Mouse (Mus musculus) layer of hippocampus, postnatal 25 days (tissue): ENCODE results near the gene Ing5. TPM values are rescaled to one million over a fixed set of nuclear protein-coding genes. Genes with fewer than 3 reads are reported as not detected.
"Not testable (repeated sequence)": the region's sequence is repeated elsewhere in the genome, so short reads cannot be mapped to it uniquely, and the experiment has no call there.

Experiments
- DNase-seq, 2 experiments: peaks; one replicate each; pipeline ENCODE4 v3.0.0; 2022; ENCODE audit warnings: mixed read lengths in 2 of 2, low spot score in 1 of 2; ENCODE audit errors: extremely low spot score in 1 of 2
- total RNA-seq, 2 experiments: library from RNA; stranded (reverse); gene quantifications; 2 replicates each; pipeline ENCODE4 v1.2.3; 2021

Gene Ing5
- 10 to 100 TPM in 1 of 2 experiments, 1 to 10 TPM in 1; 9.6 to 13.2 TPM for total RNA-seq

DNA sequence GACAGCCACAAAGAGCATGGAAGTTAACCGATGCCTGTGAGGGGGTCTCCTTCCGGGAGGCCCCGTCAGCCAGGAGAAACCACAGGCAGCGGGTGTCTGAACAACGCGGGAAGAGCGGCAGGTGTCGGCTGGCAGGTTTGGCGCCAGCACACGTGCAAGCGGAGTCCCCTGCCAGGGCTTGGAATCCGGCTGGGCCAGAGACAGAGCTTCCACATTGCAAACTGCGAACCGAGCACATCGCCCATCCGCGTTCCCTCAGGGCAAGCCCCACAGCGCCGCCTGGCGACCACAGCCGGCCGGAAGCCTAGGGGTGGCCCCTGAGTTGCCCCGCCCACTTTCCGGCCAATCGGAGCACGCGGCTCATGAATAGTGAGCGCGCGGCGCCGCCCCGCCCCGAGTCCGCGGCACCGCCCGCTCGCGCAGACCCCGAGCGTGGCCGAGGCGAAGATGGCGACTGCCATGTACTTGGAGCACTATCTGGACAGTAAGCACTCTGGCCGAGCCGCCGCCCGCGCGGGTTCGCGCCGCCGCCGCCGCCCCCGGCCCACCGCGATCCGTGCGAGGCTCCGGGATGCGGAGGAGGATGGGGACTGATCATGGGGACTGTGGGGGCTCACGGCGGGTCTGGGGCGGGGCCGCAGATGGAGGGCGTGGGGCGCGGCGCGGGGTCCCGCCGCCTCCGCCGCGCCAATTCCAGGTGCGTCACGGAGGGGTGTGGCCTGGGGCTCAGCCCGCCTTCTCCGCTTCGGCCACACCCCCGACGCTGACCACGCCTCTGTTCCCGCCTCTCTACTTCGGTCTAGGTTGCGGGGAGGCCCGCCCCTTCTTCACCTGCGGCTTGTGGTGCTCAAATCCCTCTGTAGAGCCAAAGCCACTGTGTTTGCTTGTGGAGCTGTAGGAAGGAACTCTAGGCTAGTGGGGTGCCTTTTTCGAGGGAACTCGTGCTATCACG, at the start of gene Ing5:
Gene Ing5 (plus strand): TSS at position 410 of the 952 bp plus-strand sequence.
- peak; percentile 100 for DNase-seq

GRCm38 (mm10) chr1:93754573-93755290, 49.0 kb upstream of the Ing5 start, which contains the start of gene Thap4:
Thap4 (minus strand) TSS chr1:93754864.
- peak; percentile 76 to 89 for DNase-seq

DNA sequence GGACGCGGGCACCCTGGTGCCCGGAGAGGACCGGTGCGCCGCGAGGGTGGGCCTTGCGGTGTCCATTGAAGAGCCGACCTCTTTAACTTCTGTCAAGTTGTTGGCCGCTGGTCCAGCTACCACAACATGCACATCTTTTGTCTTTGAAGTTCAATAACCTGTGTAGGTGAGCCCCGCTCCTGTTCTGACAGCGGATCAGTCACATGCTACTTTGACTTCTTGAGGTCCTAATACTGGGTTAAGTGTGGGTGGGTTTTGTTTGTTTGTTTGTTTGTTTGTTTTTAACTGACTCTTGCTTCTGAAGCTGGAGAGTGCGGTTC, 48.5 kb upstream of the Ing5 start:
- no peak for DNase-seq

- DNase-seq, result no peak
Measured at GRCm38 (mm10) chr1:93755618-93756017, 48.1 kb upstream of the Ing5 start.

- no peak for DNase-seq
Measured at GRCm38 (mm10) chr1:93756154-93756553, 47.6 kb upstream of the Ing5 start.

GRCm38 (mm10) chr1:93760076-93760475, 43.7 kb upstream of the Ing5 start:
- no peak for DNase-seq

GRCm38 (mm10) chr1:93763531-93763930, 40.2 kb upstream of the Ing5 start:
- not testable (repeated sequence) for DNase-seq

DNA sequence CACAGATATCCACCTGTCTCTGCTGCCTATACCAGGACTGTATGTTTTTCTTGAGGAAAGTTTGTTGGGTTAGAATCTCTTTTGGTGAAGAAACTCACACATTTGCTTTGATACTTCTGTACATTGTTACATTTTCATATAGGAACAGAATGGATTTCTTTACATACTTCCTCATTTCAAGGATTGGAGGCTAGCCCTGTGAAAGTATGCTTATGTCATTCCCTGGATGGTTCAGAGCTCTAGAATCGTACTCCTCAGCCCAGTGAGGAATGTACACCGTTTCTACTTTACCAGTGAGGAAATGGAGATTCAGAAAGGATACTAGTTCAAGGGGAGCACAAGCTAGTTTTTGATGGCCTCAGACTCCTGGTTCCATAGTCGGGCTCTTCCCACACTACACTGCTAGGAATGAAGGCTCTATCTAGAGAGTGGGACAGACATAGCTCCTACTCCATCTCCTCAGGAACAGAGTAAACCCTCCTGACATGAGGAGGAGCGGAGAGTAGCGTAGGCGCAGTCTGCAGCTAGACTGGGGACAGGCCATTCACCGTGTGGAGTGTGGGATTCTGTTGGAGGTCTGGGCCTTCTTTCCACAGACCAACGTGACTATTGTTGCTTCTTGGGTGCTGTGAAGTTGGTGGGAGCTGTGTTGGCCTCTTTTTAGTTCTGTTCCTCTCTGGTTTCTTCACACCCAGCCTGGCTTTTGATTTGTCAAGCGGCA, 38.7 kb upstream of the Ing5 start:
- no peak for DNase-seq

DNA sequence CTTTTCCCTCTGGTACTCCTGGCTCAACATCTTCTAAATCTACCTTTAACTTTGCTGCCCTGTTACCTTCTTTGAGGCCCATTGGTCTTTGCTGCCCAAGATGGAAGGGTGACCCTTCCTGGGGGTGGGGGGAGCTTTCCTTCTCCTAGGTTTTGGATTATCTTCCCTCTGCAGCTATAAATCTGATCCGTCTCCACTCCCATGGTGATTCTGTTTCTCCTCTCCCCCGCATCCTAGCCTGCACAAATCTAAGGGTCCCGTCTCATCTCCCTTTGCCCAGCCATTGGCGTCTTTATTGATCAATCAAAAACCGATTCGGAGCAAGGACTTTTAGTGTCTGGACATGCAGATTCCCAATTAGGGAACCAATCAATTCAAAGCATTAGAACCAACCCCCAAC, 36.2 kb upstream of the Ing5 start:
- DNase-seq, result no peak

DNA sequence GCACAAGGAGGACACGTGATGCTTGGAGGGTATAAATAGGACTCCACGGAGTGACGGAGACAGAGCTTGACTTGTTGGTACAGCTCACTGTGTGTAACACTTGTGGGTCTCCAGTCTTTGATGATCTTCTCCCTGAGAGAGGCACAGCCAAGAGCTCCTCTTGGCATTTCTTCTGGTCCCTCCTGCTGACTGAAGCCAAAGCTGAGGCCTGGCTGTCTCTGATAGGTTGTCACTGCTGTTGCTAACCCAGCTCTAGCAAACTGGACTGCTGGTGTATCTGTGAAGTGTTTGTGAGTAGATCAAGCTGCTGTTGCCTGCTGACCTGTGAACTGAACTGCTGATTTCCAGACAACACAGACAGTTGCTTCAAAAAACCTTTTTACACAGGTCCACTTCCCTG, 33.9 kb upstream of the Ing5 start:
- no peak for DNase-seq

GRCm38 (mm10) chr1:93776686-93777085, 27.1 kb upstream of the Ing5 start:
- no peak for DNase-seq

DNA sequence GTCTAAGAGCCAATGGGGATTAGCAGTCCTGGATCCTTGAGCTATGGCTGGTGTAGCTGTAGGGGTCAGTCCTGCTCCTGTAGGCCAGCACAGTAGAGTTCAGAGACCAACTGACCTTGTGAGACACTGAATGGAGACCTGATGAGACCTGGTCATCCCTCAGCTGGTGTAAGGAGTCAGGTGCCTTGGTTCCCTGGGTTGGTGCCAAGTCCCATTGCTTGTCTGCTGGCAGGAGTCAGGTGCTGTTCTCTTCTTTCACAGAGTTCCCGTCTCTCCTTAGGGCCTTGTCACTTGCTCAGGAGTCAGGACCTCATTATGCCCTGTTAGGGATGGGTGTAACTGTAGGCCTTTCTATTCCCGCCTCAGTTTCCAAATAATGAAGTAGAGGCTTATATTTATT, 16.9 kb upstream of the Ing5 start:
- DNase-seq, result no peak

DNA sequence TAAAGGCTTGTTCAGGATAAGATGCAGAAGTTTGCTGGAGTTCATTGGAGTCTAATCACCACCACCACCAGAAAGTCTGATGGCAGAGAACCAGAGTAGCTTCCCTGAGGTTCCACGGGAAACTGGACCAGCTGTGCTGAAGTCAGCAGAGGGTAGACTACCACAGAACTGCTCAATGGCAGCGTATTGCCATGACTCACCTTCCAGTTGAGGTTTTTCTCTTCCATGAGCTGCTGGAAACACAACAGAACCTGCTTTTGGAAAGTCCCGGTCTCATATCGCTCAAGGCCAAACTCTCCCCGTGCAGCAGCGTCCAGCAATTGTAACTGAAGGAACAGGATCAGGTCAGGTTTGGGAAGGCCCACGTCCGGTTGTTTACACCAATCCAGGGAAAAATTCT, 9.2 kb upstream of the Ing5 start:
- DNase-seq, result no peak

DNA sequence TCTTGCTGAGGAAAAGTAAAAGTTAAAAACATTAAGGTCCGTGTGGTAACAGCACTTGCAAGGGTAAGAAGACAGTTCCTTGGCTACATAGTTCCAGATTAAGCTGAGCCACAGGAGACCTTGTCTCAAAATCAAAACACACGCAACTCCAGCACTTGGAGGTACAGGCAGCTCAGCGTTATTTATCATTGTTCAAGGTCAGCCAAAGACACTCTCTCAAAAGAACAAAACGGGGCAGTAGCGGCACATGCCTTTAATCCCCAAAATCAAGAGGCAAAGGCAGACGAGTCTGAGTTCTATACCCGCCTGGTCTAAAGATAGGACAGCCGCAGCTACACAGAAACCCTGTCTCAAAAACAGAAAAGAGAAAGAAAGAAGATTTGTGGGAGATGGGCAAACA, 7.9 kb upstream of the Ing5 start:
- DNase-seq, result no peak

GRCm38 (mm10) chr1:93800670-93801503, 2.9 kb upstream of the Ing5 start:
- DNase-seq, result no peak

DNA sequence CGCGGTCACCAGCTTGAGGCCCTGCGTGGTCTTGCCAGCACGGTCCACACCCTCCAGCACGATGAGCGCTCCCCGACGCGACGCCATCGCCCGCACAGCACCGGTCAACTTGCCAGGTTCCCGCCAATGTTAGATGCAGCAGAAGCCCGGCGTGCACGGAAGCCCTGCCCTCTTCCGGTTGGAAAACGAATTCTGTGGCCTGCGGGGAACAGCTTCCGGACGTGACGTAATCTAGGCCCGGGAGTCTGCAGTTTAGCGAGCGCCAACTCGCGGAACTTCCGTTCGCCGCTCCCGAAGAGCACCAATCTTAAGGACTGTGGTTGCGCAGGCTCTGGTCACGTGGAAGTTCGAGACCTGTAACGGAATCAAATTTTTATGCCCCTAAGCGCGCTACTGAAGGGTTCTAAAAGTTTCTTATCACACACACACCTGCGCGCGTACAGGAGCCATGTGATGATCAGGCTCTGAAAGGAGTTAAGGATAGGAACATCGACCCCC, 2.0 kb upstream of the Ing5 start, which contains the start of gene Dtymk:
Gene Dtymk (minus strand): TSS at position 194 of the 498 bp plus-strand sequence.
- DNase-seq, result peak; percentile 75 to 77

DNA sequence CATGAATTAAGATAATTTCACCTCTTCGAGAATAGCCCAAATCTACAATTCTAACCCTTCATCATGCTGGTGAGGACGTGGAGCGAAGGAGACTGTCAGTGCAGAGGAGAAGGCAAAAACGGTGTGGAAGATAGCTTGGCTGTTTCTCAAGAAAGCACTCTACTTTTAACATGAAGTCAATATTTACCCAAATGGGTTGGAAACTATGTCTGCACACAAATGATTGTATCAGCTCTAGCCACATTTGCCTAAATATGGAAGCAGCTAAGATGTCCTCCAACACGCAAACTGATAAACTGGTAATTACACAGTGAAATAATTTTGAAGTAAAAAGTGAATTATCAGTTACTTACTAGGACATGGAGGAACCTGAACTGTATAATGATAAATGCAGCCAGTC, 994 bp upstream of the Ing5 start:
- DNase-seq, result no peak

DNA sequence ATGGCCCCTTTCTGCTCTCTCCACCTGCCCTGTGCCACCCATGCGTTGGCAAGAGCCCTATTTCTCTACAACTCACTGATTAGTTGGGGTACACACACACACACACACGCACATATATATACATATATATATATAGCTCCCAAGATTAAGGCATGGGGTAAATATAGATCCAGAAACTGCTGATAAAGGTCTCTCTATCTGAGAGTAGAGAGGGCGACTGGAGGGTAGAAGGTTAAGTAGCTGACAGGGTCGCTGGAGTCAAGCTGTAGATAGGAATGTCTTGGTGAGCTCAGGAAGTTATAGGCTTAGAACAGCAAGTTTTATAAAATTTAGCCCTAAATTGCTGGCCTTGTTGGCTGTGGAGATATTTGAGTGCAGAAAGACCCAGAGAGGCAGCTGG, 1.1 kb downstream of the Ing5 start:
- no peak for DNase-seq

GRCm38 (mm10) chr1:93805221-93805951, 1.6 kb downstream of the Ing5 start:
- no peak for DNase-seq
